Mouse (Mus musculus) urinary bladder, adult 2 months (tissue): ENCODE results near the gene Chchd4. TPM values are rescaled to one million over a fixed set of nuclear protein-coding genes. Genes with fewer than 3 reads are reported as not detected.

Experiments
- polyA plus RNA-seq: library from polyadenylated mRNA; depleted of rRNA; stranded (reverse); fragments of >200 nt; gene quantifications from 2 replicates; pipeline ENCODE4 v1.2.3, GENCODE M21; 2012; rRNA removed

Chchd4 gene
- polyA plus RNA-seq, 1 experiment = 7.6 TPM

Other genes with a start within 250 kb of the Chchd4 start
- gene Wnt7a, start 62.2 kb downstream of the Chchd4 start, polyA plus RNA-seq = not detected in 2 replicates
- gene Tmem43, start 157 bp upstream of the Chchd4 start, polyA plus RNA-seq = 65.4 and 68.0 TPM in 2 replicates
- gene Xpc, start 42.3 kb upstream of the Chchd4 start, polyA plus RNA-seq = 17.6 and 19.0 TPM in 2 replicates
- gene Lsm3, start 42.4 kb upstream of the Chchd4 start, polyA plus RNA-seq = 53.6 and 67.6 TPM in 2 replicates
- 55.0 and 73.2 TPM in 2 replicates for gene Slc6a6, start 210.5 kb upstream of the Chchd4 start, polyA plus RNA-seq